Mouse (Mus musculus): Measurements from ENCODE around the gene Sp2. TPM values are rescaled to one million over a fixed set of nuclear protein-coding genes. Genes with fewer than 3 reads are reported as not detected.

Gene Sp2
- polyA plus RNA-seq, 1 experiment from 2014 or later = 18.9 TPM

GRCm38 (mm10) chr11:96929766-96930331 lies 52.9 kb downstream of the Sp2 start:
- Histone ChIP-seq H3K27me3 (replicated peaks; ENCODE audit: control insufficient read depth, insufficient read depth, low read length) (peaks cover 12% of the 10 kb centered on the region; the same call in 1 of the 2 replicates), H3K9ac (ENCODE audit: low read depth, low read length) (peak overlapping the region; percentile 31; the same call in 1 of the 2 replicates), H3K27ac (ENCODE audit: low read depth, low read length) (peak overlapping the region; percentile 52), H3K4me2 (peak overlapping the region; percentile 26), H3K9me3 (ENCODE audit: control insufficient read depth, low read length) (no peaks in the 10 kb centered on the region), H3K4me1 (replicated peaks; ENCODE audit: control insufficient read depth, insufficient read depth, low read length) (peaks cover 49% of the 10 kb centered on the region), H3K4me3 (ENCODE audit: low read depth, low read length) (0 out of 2 replicates have a peak overlapping the region, but pooled peaks have one; percentile 10), H3K36me3 (ENCODE audit: control insufficient read depth, insufficient read depth, low read length) (no peaks in the 10 kb centered on the region)
- WGBS = 34% methylated on average over 9 of the region's 9 CpGs
- ATAC-seq (replicated peaks; ENCODE audit: low FRiP score) = peak; percentile 72
- no peak for DNase-seq (ENCODE audit: low spot score)

- 36% methylated on average over 13 of the region's 13 CpGs for WGBS
- peak overlapping the region; percentile 10; the same call in 1 of the 2 replicates for H3K9ac ChIP-seq (ENCODE audit: low read depth, low read length)
- no peaks in the 10 kb centered on the region for H3K9me3 ChIP-seq (ENCODE audit: control insufficient read depth, low read length)
- H3K27ac ChIP-seq (ENCODE audit: low read depth, low read length) = peak overlapping the region; percentile 52
- 0 out of 2 replicates have a peak overlapping the region, but pooled peaks have one; percentile 10 for H3K4me3 ChIP-seq (ENCODE audit: low read depth, low read length)
- H3K27me3 ChIP-seq (replicated peaks; ENCODE audit: control insufficient read depth, insufficient read depth, low read length) = peaks cover 12% of the 10 kb centered on the region; the same call in 1 of the 2 replicates
- peaks cover 49% of the 10 kb centered on the region for H3K4me1 ChIP-seq (replicated peaks; ENCODE audit: control insufficient read depth, insufficient read depth, low read length)
- peak overlapping the region; percentile 26 for H3K4me2 ChIP-seq
- ATAC-seq (replicated peaks; ENCODE audit: low FRiP score) = no peak
- no peak for DNase-seq (ENCODE audit: low spot score)
- no peaks in the 10 kb centered on the region for H3K36me3 ChIP-seq (ENCODE audit: control insufficient read depth, insufficient read depth, low read length)
Measured at GRCm38 (mm10) chr11:96929096-96929765, 53.5 kb downstream of the Sp2 start.

GRCm38 (mm10) chr11:96928691-96929090 lies 54.1 kb downstream of the Sp2 start:
- no peak overlapping the region for H3K4me3 ChIP-seq (ENCODE audit: low read depth, low read length)
- peaks cover 12% of the 10 kb centered on the region; the same call in 1 of the 2 replicates for H3K27me3 ChIP-seq (replicated peaks; ENCODE audit: control insufficient read depth, insufficient read depth, low read length)
- H3K9ac ChIP-seq (ENCODE audit: low read depth, low read length) = no peak overlapping the region
- ATAC-seq (replicated peaks; ENCODE audit: low FRiP score) (no peak), DNase-seq (ENCODE audit: low spot score) (no peak)
- 25% methylated on average over 5 of the region's 5 CpGs for WGBS
- no peaks in the 10 kb centered on the region for H3K36me3 ChIP-seq (ENCODE audit: control insufficient read depth, insufficient read depth, low read length)
- H3K27ac ChIP-seq (ENCODE audit: low read depth, low read length) = no peak overlapping the region
- no peaks in the 10 kb centered on the region for H3K9me3 ChIP-seq (ENCODE audit: control insufficient read depth, low read length)
- peak overlapping the region; percentile 26 for H3K4me2 ChIP-seq
- H3K4me1 ChIP-seq (replicated peaks; ENCODE audit: control insufficient read depth, insufficient read depth, low read length) = peaks cover 48% of the 10 kb centered on the region

- WGBS = 70% methylated on average over 2 of the region's 2 CpGs
- Histone ChIP-seq H3K4me1 (replicated peaks; ENCODE audit: control insufficient read depth, insufficient read depth, low read length) (peaks cover 48% of the 10 kb centered on the region), H3K4me3 (ENCODE audit: low read depth, low read length) (no peak within 1 kb of the TSS), H3K36me3 (ENCODE audit: control insufficient read depth, insufficient read depth, low read length) (no peaks in the 10 kb centered on the region), H3K9me3 (ENCODE audit: control insufficient read depth, low read length) (no peaks in the 10 kb centered on the region), H3K4me2 (peak within 1 kb of the TSS; percentile 26), H3K27ac (ENCODE audit: low read depth, low read length) (no peak within 1 kb of the TSS), H3K9ac (ENCODE audit: low read depth, low read length) (no peak within 1 kb of the TSS), H3K27me3 (replicated peaks; ENCODE audit: control insufficient read depth, insufficient read depth, low read length) (peaks cover 12% of the 10 kb centered on the region; the same call in 1 of the 2 replicates)
- DNase-seq (ENCODE audit: low spot score) (no peak), ATAC-seq (replicated peaks; ENCODE audit: low FRiP score) (no peak)
Measured at GRCm38 (mm10) chr11:96928088-96928487, 54.7 kb downstream of the Sp2 start, which contains the start of gene Prr15l. TSS of gene Prr15l (plus strand) at chr11:96928104.

- WGBS = 39% methylated on average over 5 of the region's 5 CpGs
- Histone ChIP-seq H3K4me3 (ENCODE audit: low read depth, low read length) (no peak overlapping the region), H3K4me2 (no peak overlapping the region), H3K9ac (ENCODE audit: low read depth, low read length) (no peak overlapping the region), H3K27me3 (replicated peaks; ENCODE audit: control insufficient read depth, insufficient read depth, low read length) (peaks cover 12% of the 10 kb centered on the region; the same call in 1 of the 2 replicates), H3K4me1 (replicated peaks; ENCODE audit: control insufficient read depth, insufficient read depth, low read length) (peaks cover 43% of the 10 kb centered on the region), H3K36me3 (ENCODE audit: control insufficient read depth, insufficient read depth, low read length) (no peaks in the 10 kb centered on the region), H3K9me3 (ENCODE audit: control insufficient read depth, low read length) (no peaks in the 10 kb centered on the region), H3K27ac (ENCODE audit: low read depth, low read length) (peak overlapping the region; percentile 71; the same call in 1 of the 2 replicates)
- ATAC-seq (replicated peaks; ENCODE audit: low FRiP score) (peak; percentile 89), DNase-seq (ENCODE audit: low spot score) (no peak)
Measured at GRCm38 (mm10) chr11:96926587-96926986, 56.2 kb downstream of the Sp2 start.

GRCm38 (mm10) chr11:96925469-96926148 lies 57.1 kb downstream of the Sp2 start:
- Histone ChIP-seq H3K4me2 (peak overlapping the region; percentile 20; the same call in 1 of the 2 replicates), H3K9me3 (ENCODE audit: control insufficient read depth, low read length) (no peaks in the 10 kb centered on the region), H3K4me3 (ENCODE audit: low read depth, low read length) (no peak overlapping the region), H3K36me3 (ENCODE audit: control insufficient read depth, insufficient read depth, low read length) (no peaks in the 10 kb centered on the region), H3K27me3 (replicated peaks; ENCODE audit: control insufficient read depth, insufficient read depth, low read length) (peaks cover 12% of the 10 kb centered on the region; the same call in 1 of the 2 replicates), H3K27ac (ENCODE audit: low read depth, low read length) (peak overlapping the region; percentile 71), H3K4me1 (replicated peaks; ENCODE audit: control insufficient read depth, insufficient read depth, low read length) (peaks cover 37% of the 10 kb centered on the region), H3K9ac (ENCODE audit: low read depth, low read length) (peak overlapping the region; percentile 48; the same call in 1 of the 2 replicates)
- no peak for ATAC-seq (replicated peaks; ENCODE audit: low FRiP score)
- no peak for DNase-seq (ENCODE audit: low spot score)
- WGBS = 68% methylated on average over 12 of the region's 12 CpGs

GRCm38 (mm10) chr11:96924861-96925260 lies 57.9 kb downstream of the Sp2 start:
- DNase-seq (ENCODE audit: low spot score) = no peak
- peaks cover 10% of the 10 kb centered on the region; the same call in 1 of the 2 replicates for H3K27me3 ChIP-seq (replicated peaks; ENCODE audit: control insufficient read depth, insufficient read depth, low read length)
- H3K4me3 ChIP-seq (ENCODE audit: low read depth, low read length) = no peak overlapping the region
- H3K9ac ChIP-seq (ENCODE audit: low read depth, low read length) = no peak overlapping the region; the same call in 1 of the 2 replicates
- H3K36me3 ChIP-seq (ENCODE audit: control insufficient read depth, insufficient read depth, low read length) = no peaks in the 10 kb centered on the region
- ATAC-seq (replicated peaks; ENCODE audit: low FRiP score) = no peak; the same call in 1 of the 2 replicates
- H3K4me1 ChIP-seq (replicated peaks; ENCODE audit: control insufficient read depth, insufficient read depth, low read length) = peaks cover 30% of the 10 kb centered on the region
- H3K4me2 ChIP-seq = no peak overlapping the region
- peak overlapping the region; percentile 13; the same call in 1 of the 2 replicates for H3K27ac ChIP-seq (ENCODE audit: low read depth, low read length)
- no peaks in the 10 kb centered on the region for H3K9me3 ChIP-seq (ENCODE audit: control insufficient read depth, low read length)
- WGBS = 54% methylated on average over 11 of the region's 11 CpGs

- H3K4me3 ChIP-seq (ENCODE audit: low read depth, low read length) = no peak overlapping the region
- H3K27me3 ChIP-seq (replicated peaks; ENCODE audit: control insufficient read depth, insufficient read depth, low read length) = no peaks in the 10 kb centered on the region
- ATAC-seq (replicated peaks; ENCODE audit: low FRiP score) = no peak
- H3K36me3 ChIP-seq (ENCODE audit: control insufficient read depth, insufficient read depth, low read length) = no peaks in the 10 kb centered on the region
- no peaks in the 10 kb centered on the region for H3K9me3 ChIP-seq (ENCODE audit: control insufficient read depth, low read length)
- no peak overlapping the region for H3K9ac ChIP-seq (ENCODE audit: low read depth, low read length)
- peaks cover 20% of the 10 kb centered on the region for H3K4me1 ChIP-seq (replicated peaks; ENCODE audit: control insufficient read depth, insufficient read depth, low read length)
- no peak overlapping the region for H3K4me2 ChIP-seq
- H3K27ac ChIP-seq (ENCODE audit: low read depth, low read length) = no peak overlapping the region
- 51% methylated on average over 6 of the region's 6 CpGs for WGBS
- DNase-seq (ENCODE audit: low spot score) = no peak
Measured at GRCm38 (mm10) chr11:96919003-96919402, 63.8 kb downstream of the Sp2 start.
